Mouse (Mus musculus) natural killer cell, adult 2 months (primary cell): ENCODE results near the gene Ppp1r16b.

Experiments used
- DNase-seq, 2 experiments: peaks; one replicate each; pipeline ENCODE4 v3.0.0; 2022; ENCODE audit warnings: low spot score in 2 of 2

The Ppp1r16b gene

DNA sequence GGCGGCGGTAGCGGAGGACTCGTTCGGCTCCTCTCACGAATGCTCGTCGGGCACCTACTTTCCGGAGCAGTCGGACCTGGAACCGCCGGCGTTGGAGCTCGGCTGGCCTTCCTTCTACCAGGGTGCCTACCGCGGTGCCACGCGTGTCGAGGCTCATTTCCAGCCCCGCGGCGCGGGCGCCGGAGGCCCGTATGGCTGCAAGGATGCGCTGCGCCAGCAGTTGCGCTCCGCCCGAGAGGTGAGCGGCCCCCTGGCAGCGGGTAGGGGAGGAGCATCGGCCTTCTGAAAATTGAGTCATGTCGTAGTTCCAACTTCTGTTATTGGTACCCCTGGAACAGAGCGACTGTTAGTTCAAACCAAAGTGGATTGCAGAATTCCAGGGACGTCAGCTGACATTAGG, 103.2 kb downstream of the Ppp1r16b start:
- DNase-seq: peak in 1 of 2 experiments; percentile 49

DNA sequence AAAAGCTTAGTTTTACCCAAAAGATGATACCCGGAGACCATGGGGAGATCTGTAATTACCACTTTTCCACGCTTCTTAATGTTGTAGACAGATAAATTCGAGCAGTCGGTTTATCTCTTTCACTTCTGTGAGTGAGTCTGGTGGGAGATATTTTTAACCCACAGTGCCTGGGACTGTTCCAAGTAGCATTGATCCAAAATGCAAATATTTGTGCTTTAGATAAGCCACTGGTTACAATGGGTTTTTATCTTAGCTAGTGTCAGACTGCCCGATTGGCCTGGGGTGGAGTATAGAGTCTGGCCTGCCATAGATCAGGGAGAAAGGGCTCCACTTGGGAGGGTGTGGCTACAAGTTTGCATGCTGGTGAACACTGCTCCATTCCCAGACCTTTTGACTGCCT, 103.6 kb downstream of the Ppp1r16b start:
- DNase-seq: no peak

DNA sequence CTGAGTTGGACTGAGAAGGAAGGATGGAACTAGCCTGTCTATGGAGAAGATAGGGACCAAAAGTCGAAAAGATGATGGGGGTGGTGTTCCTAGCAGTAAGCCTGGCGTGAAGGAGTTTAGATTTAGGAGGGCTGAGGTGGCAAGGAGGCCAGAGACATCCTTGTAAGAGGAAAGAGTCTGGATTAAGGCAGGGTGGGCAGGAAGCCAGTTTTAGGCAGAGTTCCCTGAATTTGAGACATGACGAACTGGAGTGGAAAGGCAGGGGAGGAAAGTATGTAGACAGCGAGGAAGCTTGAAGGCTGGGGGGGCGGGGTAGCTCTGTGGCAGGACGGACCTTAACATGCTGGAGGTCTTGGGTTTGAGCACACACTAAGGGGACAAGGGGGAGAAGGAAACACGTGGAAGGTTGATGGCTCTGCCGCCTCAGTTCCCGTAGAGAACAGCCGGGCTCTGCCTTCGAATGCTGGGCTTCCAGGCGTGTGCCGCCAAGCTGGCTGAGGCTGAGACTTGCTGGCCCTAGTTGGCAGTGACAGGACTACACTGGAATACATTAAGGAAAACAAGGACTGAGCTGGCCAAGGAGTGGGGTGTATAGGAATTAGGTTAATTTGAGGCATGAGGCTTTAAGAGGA, 105.0 kb downstream of the Ppp1r16b start:
- DNase-seq: no peak

DNA sequence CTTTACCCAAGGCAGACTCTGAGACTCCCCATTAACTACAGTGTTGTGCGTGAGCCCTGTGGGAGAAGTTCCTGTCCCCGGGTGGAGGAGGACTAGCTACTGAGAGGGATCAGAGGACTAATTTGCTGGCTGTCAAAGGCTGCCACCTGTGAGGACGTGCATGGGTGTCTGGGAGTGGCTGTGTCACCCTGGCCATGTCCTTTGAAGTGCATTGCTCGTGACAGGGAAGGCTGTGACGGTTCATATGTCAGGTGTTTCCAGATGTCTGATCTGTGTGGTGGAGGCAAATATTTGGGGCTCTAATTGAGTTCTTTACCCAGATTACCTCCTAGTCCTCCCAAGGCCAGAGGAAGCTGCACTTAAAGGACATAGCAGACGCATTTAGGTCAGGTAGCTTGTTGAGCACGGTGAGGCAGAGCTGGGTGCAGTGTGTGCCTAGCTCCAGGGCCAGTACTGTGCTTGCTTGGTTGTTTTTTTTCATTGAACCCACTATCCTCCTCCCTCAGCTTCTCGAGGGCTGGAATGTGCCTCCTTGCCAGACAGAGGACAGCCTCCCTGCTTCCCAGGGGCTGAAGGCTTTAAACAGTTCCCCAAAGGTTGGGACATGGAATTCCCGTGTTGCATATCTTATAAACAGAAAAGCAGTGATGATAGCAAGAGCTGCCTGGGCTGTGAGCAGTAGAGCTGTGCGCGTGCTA, 106.0 kb downstream of the Ppp1r16b start:
- no peak for DNase-seq

DNA sequence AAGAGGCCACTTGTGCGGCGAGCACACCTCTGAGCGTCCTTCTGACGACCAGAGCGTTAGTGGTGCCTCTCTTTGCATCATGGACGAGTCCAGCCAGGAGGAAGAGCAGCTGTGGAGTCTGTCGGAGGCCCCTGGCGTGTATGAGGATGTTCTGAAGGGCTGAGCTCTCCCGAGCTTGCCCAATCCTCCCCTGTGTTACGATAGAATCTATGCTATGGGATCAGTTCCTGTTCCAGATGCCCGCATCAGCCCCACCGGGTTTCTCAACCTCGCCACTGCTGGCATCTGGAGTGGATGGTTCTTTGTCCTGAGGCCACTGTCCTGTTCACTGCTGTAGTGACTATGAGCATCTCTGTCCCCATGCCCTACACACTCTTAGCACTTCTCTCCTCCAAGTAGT, 107.6 kb downstream of the Ppp1r16b start:
- no peak for DNase-seq

DNA sequence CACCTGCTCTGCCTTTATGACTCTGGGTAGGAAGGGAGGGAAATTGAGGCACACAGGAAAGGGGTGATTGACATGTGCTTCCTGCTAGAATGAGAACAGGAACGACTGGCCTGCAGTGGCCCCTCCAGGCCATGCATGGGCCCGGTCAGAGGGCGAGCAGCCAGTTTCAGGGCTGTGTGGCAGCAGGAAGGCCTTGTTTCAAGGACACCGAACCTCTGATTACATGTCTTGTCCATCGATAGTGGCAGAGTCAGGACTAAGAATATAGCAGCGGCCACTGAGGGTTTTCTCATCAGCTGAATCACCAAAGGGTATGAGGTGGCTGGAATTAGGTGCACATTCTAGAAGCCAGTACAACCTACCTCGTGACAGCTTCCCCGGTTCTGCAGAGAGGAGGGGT, 109.7 kb downstream of the Ppp1r16b start:
- no peak for DNase-seq

DNA sequence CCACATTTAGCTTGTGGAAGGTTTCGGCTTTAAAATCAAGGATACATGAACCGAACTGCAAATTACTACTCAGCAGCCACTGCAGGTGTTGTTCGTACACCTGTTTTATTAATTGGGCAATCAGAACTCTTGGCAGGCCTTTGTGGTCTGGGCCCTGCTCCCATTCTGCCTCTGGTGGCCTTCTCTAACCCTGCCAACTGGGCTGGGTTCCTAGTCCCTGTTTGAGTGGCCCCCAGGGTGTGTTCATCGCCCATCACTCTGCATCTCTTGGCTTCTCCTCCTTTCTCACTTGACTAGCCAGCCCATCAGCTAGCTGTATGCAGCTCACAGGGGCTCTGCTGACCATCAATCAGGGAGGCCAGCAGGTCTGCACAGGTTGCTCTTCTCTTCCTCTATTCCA, 111.5 kb downstream of the Ppp1r16b start:
- no peak for DNase-seq

DNA sequence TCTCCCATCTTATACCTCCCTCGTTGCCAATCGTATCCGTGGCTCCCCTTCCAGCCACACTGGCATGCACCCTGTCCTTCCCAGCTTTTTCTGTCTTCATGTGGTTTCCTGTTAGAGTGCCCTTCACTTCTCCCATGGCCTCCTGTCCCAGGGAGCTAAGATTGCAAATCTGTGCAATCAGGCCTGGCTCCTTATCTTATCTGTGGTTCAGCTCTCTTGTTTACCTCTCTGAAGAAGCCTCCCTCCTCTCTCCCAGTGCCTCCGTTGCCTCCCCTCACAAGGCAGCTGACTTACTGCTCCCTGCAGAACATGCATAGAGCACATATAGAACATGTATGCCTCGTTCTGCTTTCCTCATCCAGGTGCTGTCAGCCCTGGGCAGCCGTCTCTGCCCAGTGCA, 112.3 kb downstream of the Ppp1r16b start:
- no peak for DNase-seq

DNA sequence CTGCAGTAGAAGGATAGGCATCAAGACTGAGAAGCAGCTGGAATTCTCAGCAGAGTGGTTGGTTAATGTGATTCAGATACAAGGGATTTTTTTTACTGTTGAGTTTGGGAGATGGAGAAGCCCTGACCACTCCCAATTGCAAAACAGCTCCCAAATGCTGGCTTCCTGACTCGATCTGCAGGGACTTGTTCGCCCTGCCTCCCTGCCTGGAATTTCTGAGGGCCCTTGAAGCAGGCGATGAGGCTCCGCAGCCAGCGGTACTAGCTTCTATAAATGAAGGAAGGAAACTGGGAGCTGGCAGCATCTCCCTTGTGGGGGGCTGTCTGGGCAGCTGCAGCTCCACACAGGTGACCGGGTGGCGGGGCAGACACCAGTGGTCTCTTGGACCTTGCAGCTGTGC, 113.2 kb downstream of the Ppp1r16b start:
- DNase-seq: no peak

DNA sequence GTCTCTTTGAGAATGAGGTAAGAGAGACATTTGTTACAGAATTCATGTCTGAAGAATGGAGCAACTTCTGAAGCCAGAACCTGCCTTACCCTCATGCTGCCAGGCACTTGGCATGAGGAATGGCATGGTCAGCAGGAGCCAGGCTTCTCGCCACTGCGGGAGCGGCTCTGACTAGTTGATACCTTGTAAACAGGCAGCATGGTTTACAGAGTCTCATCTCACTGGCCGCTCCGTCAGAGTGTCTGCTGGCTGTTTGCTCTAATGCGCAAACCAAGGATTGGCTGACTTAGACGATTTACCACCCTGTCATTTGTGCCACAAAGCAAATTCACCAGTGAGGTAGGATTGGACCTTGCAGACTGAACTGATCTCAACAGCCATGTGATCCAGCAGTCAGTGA, 115.9 kb downstream of the Ppp1r16b start:
- DNase-seq: no peak

DNA sequence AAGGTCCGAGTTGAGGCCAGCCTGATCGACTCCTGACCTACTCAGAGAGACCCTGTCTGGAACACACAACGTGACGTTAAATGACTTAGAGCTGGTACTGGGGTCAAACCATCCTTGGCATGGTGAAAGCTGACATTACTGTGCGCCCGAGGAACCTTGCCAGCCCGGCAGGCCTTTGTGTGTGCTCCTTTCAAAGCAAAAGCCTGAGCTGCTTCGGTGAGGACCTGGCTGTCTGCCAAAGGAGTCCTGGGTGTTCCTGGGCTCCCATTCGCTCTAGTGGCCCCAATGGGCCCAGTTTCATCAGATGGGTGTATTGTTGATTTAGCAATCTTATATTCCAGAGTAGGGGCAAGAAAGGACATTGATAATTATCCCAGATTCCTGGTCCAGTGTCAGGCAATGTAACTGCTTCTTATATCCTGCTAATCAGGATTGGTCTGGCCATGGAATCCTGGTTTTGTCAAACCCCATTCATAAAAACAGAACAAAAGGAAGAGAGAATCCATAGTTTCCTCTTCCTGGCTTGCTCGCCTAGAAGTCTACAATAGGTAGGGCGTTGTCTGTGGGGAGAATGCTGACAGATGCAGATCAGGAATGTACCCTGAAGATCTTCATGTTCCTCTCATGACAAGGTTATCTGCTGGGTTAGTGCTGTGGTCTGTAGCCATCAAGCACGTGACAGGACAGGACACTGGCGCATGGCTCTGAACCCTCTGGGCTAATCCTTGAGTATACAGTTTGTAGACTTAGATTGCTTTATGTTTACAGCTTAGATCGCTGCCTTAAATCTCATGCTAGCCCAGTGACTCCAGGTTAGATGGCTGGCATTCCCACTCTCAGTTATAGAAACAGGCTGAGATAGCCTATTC, 122.0 kb downstream of the Ppp1r16b start:
- DNase-seq: no peak

DNA sequence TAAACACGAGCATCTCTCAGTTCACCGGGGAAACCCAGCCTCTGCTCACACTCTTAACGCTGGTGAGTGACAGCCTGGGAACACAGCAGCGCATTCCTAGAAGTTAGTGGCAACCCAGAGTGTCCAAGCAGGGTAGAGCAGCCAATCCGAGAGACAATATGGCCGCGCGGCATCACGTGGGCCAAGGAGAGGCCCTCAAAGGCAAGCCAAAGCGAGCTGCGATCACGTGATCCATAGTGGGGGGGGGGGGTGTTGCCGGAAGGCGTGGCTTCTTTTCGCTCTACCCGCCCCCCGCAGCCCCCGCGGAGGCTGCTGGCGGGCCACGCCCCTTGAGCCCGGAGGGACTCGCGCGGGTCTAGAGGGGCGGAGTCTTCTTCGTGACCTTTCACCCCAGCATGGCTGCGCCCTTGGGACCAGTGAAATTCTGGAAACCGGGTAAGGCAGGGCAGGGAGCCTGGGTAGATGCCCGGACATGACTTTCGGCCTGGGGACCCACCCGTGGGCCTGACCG, 129.4 kb downstream of the Ppp1r16b start, which contains the start of gene Dhx35:
Gene Dhx35 (plus strand): TSS at position 314 of the 511 bp plus-strand sequence.
- peak; percentile 90 to 93 for DNase-seq

DNA sequence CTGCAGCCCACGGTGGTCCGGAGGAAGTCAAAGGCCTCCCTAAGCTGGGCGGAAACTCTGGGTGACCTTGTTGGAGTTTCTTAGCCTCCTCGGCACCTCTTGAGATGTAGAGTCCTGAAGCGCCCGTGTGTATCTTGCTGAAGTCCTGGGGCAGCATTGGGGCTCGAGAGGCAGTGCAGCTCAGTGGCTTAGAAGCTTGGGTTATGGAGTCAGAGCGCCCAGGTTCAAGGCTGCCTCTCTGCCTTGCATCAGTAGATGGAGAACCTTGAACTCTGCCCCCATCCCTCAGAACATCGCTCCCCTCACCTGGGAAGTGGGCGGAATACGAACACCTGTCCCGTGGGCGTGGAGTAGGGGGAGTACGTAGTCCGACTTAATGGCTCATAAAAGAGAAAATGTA, 129.8 kb downstream of the Ppp1r16b start:
- DNase-seq: no peak

DNA sequence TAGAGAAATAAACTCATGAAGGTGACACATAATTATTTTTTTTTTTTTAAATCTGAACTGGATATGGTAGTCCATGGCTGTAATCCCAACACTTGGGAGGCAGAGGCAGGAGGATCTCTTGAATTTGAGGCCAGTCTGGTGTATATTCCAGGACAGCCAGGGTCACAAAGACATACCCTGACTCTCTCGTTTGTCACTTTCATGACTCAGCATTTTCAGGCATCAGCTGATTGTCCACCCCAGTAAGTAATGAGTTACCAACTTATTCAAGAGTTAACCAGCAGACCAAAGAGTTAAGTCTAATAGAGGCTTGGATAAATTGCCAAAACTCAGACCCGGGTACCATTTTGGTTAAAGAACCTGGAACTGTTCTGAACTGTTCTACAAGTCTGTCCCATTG, 130.7 kb downstream of the Ppp1r16b start:
- DNase-seq: no peak

DNA sequence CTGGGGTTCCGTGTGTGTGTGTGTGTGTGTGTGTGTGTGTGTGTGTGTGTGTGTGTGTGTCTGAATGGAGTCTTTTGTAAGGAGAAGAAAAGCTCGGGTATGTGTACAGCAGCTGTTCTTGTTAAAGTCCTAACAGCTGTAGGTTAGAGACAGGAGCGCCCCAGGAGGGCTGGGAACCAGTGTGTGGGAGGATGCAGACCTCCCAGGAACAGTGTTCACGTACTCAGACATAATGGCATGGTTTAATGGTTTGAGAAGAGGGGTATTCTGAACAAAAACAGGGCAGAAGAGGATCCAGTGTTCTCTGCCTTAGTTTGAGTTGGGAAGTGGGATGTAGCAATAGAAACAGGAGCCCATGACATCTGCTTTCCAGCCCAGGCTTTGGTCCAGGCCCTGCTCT, 134.1 kb downstream of the Ppp1r16b start:
- DNase-seq: no peak

DNA sequence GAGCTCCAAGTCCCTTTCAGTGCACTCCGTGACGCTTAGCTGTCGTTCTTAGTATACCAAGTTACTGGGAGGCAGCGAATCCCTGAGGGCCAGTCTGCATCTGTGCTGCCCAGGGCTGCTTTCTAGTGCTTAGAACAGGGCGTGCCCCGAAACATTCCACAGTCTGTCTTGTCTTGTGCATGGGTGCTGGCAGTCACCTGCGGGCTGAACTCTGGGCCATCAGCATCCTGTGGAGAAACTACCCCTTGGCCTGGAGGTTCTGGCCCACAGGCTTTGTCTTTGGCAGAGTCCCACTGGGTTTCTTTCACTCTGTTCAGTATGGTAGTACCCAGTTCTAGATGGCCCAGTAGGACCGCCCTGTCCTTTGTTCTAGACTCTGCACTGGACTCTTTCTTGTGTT, 135.6 kb downstream of the Ppp1r16b start:
- no peak for DNase-seq

DNA sequence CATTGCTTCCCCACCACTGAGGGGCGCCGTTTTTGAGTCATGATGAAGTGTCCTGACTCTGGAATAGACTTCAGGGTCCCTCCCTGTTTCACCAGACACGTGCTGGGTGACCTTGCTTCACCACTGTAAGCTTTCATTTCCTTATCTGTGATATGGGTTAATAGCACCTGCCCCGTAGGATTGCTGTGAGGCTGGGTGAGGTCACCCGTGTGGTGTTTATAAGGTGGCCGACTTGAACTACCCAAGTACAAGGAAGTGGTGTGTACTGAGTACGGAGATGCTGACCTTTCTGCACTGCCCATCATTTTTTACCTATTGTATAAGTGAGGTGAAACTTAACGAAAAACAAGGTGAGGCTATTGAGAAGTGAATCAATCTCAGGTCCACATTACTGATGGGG, 138.4 kb downstream of the Ppp1r16b start:
- DNase-seq: no peak

DNA sequence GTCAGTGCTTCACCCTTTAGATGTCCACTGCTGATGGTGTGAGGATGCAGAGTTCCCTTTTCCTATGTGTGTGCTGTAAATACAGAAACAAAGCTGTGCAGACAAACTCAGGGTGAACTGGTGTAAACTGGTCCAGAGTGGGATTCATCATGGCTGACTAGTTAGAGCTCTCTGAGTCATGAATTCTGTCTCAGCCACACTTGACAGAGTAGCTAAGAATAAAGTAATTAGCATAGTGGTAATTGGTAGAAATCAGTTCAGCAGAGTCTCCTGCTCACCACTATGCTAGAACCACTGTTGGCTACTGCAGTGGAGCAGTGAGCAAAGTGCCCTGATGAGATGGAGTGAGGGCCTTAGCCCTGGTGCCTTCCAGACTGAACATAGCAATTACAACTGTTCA, 150.5 kb downstream of the Ppp1r16b start:
- DNase-seq: no peak
